Mouse (Mus musculus) 3T3-L1 (cell line): ENCODE measurements around the gene Tmem30b.
A peak's percentile ranks its signal among the peaks of the same experiment; 100 is the strongest.
"Not testable (repeated sequence)": the region's sequence is repeated elsewhere in the genome, so short reads cannot be mapped to it uniquely, and the experiment has no call there.

Source experiments
- DNase-seq: peaks from one replicate; pipeline ENCODE4 v3.0.0-alpha.2; 2015; ENCODE audit warnings: low read depth, low spot score

Gene Tmem30b

DNA sequence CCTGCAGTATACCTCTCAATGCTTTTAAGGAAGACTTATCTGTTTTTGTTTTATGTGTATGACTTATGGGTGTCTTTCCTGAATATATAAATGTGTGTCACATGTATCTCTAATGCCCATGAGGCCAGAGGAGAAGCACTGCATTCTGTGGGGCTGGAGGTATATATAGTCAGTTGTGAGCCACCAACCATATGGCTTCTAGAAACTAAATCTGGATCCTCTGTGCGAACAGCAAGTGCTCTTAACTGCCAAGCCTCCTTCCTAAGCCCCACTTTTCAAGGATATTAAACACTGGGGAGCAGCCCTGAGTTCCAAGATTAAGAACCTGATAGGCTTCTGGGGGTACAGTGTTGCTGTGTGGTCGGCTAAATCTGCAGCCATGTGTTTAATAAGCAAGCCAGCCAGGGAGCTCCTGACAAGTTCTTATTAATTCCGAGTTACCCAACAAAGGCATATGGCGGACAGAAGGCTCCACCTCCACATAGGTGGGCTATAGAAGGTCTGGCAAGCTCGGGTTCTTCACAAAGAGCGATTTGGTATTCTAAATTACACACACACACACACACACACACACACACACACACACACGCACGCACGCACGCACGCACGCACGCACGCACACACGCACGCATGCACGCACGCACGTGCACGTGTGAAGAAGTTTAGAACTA is 12.5 kb upstream of the Tmem30b start:
- DNase-seq = no peak

DNA sequence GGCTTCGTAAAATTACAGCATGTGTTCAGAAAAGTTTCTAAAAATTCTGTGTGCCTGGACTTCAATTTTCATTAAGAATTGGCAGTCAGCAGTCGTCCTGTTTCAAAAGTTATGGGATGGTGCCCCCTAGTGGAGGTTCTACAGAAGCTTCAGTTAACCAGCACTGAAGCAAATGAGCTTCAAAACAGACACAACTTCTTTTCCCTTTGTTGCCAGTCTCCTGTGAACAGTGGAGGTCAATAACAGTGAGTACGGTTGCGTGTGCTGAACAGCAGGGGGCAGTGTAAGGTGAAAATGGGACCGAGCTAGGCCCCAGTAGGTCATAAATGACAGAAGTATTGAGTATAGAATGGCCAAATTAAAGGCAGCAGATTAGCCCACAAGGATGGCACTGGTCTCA is 8.0 kb upstream of the Tmem30b start:
- DNase-seq = peak; percentile 90

DNA sequence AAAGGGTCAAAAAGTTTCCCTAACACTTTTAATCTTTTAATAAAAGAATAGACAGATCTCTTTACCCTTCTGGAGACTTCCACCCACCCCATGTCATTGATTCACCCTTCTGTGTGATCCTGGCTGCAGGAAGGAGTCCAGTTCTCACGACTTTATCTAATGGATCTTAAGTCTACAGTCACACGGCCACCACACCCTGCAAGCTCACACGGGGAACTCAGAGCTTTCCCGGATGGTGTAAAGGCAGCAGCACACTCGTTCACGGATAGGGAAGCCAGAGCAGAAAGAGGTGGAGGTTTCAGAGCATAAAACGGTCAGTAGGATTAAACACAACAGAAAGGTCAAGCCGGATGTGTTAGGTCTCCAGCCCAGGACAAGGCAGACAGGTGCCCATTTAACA is 2.1 kb upstream of the Tmem30b start:
- DNase-seq = no peak

DNA sequence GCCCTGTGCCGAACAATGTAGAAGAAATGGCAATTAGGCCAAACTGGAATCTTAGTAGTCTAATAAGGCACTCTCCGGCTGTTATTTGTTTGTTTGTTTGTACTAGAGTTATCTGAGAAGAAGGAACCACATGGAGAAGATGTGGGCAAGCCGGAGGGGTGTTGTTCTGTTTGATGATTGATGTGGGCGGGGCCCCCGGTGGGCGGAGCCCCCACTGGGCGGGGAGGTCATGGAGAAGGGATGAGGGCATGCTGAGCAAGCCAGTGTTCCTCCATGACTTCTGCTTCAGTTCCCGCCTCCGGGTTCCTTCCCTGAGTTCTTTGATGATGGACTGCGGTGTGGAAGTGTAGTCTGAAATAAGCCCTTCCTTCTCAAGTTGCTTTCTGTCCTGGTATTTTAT is 1.5 kb upstream of the Tmem30b start:
- no peak for DNase-seq

DNA sequence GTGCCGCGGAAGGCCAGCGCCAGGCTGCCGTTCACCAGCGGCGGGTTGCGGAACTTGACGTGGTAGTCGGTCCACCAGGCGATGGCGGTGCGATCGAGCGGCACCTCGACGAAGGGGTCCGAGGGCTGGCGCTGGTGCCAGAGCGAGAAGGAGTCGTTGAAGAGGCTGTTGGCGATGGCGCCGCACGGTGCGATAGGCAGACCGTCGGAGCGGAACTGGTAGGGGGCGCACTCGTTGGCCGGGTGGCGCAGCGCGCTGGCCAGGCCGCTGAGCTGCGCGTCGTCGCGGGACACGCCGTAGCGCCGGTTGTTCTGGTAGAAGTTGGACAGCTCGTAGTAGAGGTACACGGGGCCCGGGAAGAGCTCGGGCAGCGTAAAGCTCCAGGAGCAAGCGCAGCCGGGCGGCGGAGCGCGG is 513 bp downstream of the Tmem30b start:
- no peak for DNase-seq

DNA sequence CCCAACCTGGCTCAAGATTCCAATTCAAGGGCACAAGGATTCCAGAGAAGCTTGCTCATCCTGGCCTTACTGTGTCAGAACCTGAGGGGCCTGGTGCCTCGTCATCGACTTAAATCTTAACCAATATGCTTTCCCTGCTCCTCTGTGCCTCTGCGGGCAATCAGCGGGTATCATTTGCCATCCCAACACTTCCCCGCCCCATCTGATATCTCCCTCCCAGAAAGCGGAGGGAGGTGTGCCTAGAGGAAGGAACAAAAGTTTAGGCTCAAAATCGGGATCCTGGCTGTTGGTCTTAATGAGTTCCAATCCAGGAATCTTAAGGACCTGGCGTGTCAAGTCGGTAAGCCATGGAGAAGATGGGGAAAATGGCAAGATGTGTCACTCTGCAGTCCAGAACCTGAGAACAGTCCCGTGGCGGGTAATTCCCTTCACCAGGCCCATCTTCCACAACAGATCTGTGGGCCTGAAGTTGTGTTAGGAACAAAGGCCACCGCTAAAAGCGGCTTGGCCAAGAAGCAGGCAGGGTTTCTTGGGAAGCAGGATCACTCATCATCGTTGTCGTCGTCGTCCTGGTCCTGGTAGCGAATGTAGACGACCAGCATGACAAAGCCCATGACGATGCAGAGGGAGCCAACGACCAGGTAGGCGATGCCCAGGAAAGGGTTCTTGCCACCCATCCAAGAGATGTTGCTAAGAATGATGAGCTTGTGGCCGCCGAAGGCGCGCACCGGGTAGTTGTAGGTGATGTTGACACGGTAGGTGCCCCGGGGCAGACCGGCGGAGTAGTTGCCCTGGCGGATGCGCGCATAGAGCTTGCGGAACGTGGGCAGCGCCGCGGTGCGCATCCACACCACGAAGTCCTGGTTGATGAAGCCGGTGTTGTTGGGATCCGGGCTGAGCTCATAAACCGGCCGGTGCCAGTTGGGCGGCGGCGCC is 1.2 kb downstream of the Tmem30b start:
- DNase-seq = no peak

DNA sequence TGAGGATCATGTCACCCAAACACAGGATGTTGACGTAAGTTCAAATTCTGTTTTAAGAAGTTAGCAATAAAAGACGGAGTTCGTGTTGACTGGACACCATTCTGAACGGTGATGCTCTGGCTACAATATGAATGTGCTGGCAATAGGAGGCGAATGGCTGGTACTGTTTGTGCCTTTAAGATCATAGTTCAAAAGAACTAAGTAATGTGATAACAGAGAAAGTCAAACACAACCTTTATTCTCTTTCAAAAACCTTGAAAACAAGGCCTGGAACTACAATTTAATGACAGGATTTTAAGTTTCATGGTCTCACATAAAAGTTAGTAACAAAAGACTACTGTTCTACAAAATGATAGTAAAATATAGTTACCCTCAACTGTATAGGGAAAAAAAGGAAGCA is 3.0 kb downstream of the Tmem30b start:
- no peak for DNase-seq

DNA sequence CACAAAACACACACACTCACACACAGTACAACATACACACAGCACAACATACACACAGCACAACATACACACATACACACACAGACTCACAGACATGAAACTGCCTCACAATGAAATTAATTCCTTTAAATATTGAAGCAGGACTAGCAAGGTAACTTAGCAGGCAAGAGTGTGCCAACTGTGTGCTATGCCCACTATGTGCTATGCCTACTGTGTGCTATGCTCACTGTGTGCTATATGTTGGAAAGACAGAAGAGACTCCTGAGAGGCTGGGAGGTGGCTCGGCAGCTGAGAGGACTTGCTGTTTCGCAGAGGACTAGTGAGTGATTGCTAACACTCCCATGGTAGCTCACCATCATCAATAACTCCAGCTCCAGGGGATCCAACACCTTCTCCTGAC is 5.8 kb downstream of the Tmem30b start:
- no peak for DNase-seq

DNA sequence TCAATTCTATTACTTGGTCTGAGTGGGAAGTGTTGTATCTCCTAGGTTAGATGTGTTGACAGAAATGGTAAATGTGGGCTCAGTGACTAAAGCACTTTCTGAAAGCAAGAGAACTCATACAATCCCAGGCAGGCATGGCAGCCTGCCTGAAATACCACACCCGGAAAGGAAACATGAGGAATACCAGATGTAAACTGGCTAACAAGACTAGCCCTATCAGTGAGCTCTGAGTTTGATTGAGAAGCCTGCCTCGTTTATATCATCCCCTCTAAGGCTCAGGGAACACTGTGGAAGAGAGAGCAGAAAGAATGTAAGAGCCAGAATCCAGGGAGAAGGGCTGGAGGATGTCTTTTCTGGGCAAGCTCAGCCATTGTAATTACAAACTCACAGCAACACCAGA is 7.0 kb downstream of the Tmem30b start:
- DNase-seq = peak; percentile 95

DNA sequence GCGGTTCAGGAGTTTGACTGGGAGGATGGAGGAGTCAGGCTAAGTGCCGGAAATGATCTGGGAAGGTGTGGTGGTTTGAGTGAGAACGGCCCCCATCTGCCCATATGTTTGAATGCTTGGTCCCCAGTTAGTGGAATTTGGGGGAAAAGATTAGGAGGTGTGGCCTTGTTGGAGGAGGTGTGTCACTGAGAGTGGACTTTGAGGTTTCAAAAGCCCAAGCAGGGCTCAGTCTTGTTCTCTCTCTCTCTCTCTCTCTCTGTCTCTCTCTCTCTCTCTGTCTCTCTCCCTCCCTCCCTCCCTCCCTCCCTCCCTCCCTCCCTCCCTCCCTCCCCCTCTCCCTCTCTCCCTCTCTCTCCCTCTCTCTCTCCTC is 8.1 kb downstream of the Tmem30b start:
- DNase-seq = not testable (repeated sequence)

DNA sequence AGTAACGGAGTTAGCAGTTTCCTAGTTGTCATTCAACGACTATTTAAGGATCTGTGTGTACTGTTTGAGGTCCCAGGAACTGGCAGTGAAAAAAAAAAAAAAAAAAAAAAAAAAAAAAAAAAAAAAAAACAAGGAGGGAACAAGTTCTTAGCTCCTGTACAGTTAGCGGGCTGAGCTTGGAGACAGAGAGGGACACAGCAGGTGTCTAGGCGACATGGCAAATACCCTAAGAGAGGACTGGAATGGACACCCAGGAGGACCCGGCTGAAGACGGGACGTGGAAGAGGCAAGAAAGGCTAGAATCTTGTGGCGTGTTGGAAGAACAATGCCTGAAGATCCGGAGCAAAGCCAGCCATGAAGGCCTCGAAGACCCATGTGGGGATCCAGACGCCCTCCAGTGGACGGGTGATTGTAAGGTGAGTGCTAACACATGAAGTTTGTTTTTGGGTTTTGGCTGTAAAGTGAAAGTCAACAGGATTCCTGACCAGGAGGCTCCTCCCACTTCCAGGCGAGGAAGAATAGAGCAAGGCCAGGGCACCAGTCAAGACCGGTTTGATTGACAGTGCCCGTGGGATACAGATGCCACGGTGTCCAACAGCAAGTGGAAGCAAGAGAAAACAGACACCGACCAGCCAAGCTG is 8.6 kb downstream of the Tmem30b start:
- DNase-seq = no peak

DNA sequence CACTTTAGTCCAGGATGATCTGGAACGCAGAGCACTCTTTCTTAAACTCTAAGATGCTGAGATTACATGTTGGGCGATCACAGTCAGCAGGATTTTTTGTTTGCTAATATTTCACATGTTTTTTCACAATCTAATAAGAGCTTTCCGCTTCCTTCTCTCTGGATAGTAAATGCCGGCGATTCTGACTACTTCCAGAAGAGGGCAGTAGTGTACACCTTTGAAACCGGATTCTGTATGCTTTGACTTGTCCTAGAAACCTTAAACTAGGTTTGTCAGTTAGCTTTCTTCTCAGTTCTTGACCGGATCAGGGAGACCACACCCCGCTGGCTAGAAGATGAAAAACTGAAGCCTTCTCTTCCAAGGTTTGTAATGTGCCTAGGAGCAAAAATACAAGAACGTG is 11.6 kb downstream of the Tmem30b start:
- peak; percentile 89 for DNase-seq

DNA sequence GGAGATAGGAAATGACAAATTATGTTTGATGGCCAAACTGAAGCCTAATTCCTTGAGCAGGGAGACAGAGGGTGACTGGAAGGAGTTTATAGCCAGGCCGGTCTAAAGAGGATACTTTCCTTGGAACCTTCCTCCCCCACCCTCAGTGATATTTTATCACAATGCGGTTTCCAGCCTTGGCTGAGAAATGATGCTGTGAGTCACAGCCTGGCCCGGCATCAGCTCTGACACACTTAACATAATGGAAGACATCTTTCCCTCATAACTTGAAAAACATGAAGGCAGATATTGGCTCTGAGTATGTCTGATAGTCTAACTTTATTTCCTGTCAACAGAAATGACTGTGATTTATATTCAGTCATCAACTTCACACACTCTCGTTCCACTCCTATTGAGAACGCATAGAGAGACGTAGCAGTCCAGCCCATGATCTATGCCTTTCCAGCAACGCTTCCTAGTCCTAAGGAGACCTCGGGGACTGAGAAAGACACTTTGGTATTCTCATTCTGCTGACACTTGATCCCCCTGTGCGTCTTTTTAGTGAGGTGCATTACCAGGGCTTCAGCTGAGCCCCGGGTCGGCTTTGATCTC is 14.2 kb downstream of the Tmem30b start:
- peak; percentile 97 for DNase-seq

DNA sequence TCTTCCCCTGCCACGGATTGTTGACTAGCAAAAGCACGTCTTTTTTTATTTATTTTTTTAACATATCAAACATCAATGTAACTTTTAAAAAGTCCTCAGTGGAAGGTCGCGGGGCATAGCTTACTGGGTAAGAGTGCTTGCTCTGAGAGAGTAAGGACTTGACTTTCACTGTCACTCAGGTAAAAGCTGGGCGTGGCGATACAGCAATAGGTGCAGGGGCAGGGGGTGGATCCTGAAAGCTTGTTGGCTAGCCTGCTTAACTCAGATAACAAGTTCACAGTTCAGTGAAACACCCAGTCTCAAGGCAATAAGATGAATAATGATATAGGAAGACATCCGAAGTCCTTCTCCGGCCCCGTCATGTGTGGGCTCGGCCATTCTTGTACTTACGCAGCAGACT is 16.6 kb downstream of the Tmem30b start:
- no peak for DNase-seq

DNA sequence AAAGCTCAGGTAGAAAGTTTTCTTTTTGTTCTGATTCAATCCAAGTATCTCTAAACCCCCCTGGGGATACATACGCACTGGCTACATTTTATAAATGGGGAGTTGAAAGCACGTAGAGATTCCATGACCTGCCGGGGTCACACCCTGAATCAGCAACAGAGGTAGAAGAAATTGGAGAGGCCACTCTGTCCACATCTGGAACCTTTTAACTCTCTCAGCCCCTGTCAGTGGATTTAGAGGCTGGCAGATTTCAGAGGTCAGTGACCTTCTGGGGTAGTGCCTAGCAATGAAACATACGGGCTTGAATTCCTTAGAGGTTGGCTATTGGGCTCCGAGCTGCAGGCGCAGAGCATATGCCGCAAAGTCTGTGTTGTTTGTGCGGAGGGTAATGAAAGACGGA is 17.1 kb downstream of the Tmem30b start:
- peak; percentile 47 for DNase-seq

DNA sequence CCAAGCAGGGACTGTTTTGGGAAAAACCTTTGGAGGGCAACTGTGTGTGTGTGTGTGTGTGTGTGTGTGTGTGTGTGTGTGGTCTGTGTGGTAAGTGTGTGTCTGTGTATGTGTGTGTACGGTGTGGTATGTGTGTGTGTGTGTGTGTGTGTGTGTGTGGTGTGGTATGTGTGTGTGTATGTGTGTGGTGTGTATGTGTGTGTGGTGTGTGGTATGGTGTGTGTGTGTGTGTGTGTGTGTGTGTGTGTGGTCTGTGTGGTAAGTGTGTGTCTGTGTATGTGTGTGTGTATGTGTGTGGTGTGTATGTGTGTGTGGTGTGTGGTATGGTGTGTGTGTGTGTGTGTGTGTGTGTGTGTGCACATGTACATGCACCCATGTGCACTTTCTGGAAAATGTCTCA is 18.1 kb downstream of the Tmem30b start:
- not testable (repeated sequence) for DNase-seq

DNA sequence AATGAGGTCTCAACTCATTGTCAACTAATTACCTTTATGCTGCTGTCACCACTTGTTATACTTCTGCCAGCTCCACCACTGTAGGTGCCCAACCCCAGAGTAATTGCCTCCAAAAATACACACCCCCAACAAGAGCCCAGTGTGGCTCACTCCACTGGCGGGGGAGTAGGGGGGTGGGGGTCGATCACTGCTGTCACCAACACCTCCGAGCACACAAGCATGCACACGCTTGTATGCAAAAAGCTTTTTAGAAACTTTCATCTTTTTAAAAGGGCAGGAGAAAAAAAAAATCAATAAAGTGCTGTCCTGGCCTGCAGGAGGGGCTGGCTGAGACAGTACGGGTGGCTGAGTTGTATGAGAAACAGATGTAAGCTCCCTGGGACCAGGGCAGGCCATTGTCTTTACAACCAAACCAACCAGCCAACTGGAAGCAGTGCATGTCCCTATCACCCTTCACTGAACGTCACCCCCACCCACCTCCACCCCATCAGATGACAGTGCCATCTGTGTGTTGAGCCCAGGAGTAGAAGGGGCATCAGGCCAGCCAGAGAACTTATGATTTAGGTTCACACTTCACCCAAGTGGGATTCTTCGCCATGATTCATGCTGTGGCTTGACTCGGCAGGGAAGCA is 20.8 kb downstream of the Tmem30b start:
- DNase-seq = peak; percentile 38

DNA sequence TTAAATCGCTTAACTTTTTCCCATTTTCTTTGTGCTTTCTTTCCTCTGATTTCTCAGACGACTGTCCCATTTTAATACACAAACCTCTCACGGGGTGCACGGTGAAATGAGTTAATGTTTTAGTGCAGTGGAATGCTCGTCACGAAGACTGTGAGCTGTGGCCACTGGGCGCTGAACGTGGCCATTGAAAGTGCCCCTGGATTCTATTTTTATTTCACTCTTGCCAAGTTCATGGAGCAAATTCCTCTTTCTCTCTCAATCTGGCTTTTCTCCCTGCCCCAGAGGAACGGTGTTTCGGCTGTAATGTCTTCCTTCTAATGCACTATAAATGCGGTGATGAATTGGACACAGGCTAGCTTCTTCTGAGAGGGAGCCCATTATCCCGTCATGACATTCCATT is 23.1 kb downstream of the Tmem30b start:
- DNase-seq = no peak

DNA sequence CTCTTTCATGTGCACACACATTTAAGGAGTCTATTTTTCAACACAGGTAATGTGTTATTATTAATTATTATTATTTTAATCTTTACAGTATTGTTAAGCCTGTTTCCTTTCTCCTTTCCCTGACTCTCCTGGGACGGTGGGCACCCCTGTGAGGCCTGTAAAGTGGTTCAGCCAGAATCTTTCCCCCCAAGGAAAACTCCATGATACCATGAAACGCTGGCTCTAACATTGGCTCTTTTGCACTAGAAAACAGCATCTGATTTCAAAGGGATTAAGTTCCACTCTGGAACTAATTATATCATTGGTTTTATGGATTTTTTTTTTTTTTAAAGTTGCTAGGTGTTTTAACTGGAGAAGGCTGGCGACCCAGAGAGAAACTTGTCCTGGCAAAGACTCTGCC is 24.2 kb downstream of the Tmem30b start:
- DNase-seq = no peak

DNA sequence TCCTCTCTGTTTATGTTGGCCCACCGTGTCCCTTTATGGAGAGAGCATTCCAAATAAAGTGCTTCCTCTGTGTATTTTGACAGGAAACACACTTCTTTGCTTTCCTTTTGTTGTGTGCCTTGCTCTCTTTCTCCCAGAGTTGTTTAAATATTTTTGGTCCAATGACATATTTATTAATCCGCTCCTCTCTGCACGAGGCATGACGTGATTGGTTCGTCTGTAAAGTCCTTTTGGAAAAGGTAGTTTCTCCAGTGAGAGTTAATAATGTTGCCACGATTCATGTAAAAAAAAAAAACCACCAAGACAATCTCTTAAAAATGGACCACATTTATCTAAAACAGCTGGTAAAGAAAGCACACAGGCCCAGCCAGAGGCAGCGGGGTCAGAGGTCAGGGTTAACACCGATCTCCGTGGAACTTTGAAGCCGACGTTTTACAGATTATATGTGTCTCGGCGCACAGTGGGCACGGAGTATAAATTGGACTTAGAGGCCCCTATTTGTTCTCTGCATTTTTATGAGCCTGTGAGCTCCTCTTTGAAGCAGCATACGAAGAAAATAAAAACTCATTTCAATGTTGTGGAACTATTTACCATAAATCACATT is 24.9 kb downstream of the Tmem30b start:
- DNase-seq = no peak

DNA sequence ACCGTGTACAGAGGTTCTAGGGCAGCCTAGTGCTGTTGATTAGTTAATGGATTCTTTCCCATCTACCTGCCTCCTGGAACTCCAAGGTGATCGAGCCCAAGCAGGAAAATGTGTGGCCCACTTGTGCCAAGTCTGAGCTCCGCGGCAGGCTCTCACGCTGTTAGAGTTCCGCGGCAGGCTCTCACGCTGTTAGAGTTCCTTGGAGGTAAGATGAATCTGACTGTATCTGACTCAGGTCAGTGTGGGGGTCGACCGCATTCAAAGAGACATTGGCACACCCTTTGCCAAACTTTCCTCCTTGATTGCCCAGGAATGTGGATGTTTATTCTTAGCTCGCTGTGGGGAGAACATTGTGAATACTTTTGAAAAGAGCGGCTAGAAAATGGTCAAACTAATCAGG is 28.4 kb downstream of the Tmem30b start:
- DNase-seq = no peak
